Mouse (Mus musculus) ES-Bruce4 (cell line): ENCODE results near the gene Cacna2d1.

Experiments
- CTCF ChIP-seq: IDR thresholded peaks from one replicate; pipeline ENCODE4 v1.8.1; 2011; ENCODE audit warnings: low read depth, low read length
- EP300 ChIP-seq: IDR thresholded peaks from 2 replicates; pipeline ENCODE4 v1.6.1; 2011; ENCODE audit warnings: low read depth, low read length; ENCODE audit not compliant: insufficient read depth
- POLR2A ChIP-seq: IDR thresholded peaks from one replicate; pipeline ENCODE4 v1.8.1; 2011; ENCODE audit warnings: low read length; ENCODE audit not compliant: insufficient read depth

- TF ChIP-seq CTCF: no peak
- no peak for TF ChIP-seq POLR2A
- no peak for TF ChIP-seq EP300
Observed at GRCm38 (mm10) chr5:16121334-16121733, 186.8 kb downstream of the Cacna2d1 start.
